Mouse (Mus musculus) urinary bladder, postnatal 4 days (tissue): ENCODE results near the gene Gm28053.
A peak's percentile ranks its signal among the peaks of the same experiment; 100 is the strongest.
"Not testable (repeated sequence)": the region's sequence is repeated elsewhere in the genome, so short reads cannot be mapped to it uniquely, and the experiment has no call there.

ENCODE experiments used
- DNase-seq, 2 experiments: peaks; one replicate each; pipeline ENCODE4 v3.0.0; 2021 to 2022; ENCODE audit warnings: low spot score in 2 of 2

Gm28053 gene

GRCm38 (mm10) chr6:48718455-48718854 is at the start of gene Gm28053, which contains the start of gene Gimap7:
Gm28053 (plus strand) TSS chr6:48718607.
Gimap7 (plus strand) TSS chr6:48718621.
- peak in 1 of 2 experiments; percentile 30 for DNase-seq

- no peak for DNase-seq
Measured at GRCm38 (mm10) chr6:48669446-48669969, 48.9 kb upstream of the Gm28053 start.

DNA sequence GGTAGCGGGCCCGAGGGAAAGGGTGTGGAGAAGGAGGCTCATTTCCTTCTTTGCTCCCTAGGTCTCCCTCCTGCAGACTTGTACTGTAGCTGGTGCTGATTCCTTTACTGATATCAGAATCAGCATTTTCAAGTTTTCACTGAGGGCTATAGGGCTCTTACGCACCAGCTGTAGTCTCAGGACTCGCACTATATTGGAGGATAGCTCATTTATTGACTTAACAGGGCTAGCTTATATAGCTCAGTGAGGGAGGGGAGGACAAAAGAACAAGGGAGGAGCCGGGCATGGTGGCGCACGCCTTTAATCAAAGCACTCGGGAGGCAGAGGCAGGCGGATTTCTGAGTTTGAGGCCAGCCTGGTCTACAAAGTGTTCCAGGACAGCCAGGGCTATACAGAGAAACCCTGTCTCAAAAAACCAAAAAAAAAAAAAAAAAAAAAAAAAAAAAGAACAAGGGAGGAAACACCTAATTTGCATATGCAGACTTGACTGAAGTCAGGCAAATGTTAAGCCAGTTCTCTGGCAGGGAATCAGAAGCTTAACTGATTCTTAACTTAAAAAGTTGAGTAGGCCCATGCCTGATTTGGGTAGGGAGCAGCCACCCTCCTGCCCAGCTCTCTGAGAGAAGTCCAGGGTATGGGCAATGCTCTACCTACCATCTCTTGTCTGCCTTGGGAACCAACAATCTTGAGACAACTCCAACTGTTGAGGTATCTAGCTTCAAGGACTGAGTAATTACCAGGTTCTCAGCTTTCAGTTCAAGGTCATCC is 43.9 kb upstream of the Gm28053 start:
- DNase-seq = no peak

GRCm38 (mm10) chr6:48675400-48675930 is 42.9 kb upstream of the Gm28053 start:
- DNase-seq = no peak

GRCm38 (mm10) chr6:48675931-48676859 is 42.2 kb upstream of the Gm28053 start, which contains the start of gene Gimap9:
Gimap9 (plus strand) TSS chr6:48676129.
- no peak for DNase-seq

DNA sequence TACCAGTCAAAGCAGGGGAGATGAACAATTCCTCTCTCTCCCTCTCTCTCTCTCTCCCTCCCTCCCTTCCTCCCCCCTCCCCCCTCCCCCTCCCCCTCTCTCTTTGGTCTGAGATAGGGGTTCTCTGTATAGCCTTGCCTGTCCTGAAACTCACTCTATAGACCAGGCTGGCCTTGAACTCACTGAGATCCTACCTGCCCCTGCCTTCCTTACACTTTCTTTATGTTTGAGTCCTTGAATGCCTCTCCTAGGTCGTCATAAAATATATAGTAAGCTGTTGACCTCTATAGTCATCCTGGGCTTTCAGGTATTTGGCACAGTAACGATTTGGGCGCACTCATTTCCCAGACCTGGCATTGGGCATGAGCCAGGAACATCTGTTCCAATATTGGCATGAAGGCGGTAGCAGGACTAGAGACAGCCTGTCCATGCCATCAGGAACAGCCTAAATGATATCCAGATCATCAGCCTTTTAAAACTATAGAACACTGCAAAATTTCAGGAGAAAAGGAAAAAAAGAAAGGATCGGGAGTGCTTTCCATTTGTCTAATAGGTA is 41.5 kb upstream of the Gm28053 start:
- DNase-seq = no peak

GRCm38 (mm10) chr6:48677492-48678345 is 40.7 kb upstream of the Gm28053 start:
- DNase-seq = no peak

DNA sequence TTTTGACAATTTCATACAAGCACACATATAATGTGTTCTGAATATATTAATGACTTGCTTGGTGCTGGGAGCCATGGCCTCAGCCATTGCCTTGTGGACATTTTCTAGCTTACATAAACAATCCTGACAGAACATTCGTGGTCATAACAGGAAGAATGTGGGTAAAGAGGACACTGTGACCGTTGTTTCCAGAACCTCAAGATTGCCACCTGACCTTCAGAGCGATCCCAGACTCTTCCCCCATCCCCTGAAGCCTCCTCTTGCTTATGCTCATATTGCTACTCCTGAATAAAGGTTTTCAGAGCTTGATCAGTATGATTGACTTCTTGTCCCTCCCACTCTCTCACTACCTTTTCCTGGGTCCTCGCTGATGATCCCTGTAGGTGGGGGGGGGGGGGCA is 40.0 kb upstream of the Gm28053 start:
- no peak for DNase-seq

GRCm38 (mm10) chr6:48679701-48680100 is 38.7 kb upstream of the Gm28053 start:
- no peak for DNase-seq

- DNase-seq = no peak
Measured at GRCm38 (mm10) chr6:48680421-48680820, 38.0 kb upstream of the Gm28053 start.

DNA sequence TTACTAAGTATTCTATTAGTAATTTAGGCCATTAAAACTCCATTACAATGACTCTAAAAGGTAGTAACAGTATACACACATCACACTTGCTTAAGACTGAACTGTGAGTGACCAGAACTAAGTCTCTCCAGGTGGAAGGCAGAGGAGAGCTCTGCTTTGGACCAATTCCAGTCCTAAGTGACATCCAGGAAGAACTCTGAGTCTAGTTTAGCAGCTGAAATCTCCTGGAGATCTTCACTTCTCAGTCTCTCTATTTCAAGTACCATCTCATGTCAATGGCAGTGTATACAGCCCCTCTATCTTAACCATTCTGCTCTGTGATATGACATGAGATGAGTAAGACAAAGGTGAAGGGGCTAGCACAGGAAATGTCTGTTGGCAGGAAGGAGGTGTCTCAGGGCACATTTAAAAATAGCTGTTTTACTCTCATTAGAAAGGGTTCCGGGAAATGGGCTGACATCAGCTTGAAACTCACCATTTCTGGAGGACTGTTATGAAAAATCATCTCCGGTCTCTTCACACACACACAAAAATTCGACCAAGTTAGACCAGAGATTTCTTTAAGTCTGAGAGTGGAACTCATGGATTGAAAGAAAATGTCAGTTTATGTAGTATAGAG is 36.8 kb upstream of the Gm28053 start:
- DNase-seq = no peak

- DNase-seq = no peak
Measured at GRCm38 (mm10) chr6:48682271-48682670, 36.1 kb upstream of the Gm28053 start.

- DNase-seq = not testable (repeated sequence)
Measured at GRCm38 (mm10) chr6:48683263-48683821, 35.1 kb upstream of the Gm28053 start.

- no peak for DNase-seq
Measured at GRCm38 (mm10) chr6:48684319-48684718, 34.1 kb upstream of the Gm28053 start, which contains the start of gene Gimap4. Gimap4 (plus strand) TSS chr6:48684549.

DNA sequence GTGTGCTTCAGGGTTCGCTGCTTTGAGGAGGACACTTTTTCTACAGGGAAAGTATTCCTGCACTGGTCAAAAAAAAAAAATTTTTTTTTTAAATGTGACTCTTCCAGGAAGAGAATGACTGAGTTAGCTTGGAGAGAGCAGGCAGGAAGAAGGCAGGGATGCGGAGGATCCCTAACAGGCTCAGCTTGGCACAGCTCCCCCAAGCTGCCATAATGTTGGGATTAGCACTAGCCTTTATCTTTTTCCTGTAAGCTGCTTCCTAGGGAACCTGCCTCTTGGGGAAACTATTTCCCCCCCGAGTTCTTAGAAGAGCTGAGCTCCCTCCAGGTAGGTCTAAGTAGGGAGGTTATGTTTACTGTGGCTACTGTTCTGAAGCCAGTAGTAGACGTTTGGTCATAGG is 33.6 kb upstream of the Gm28053 start:
- DNase-seq = no peak

GRCm38 (mm10) chr6:48685251-48685650 is 33.2 kb upstream of the Gm28053 start:
- DNase-seq = no peak

GRCm38 (mm10) chr6:48685694-48686665 is 32.4 kb upstream of the Gm28053 start:
- no peak for DNase-seq

- no peak for DNase-seq
Measured at GRCm38 (mm10) chr6:48687077-48687476, 31.3 kb upstream of the Gm28053 start.

GRCm38 (mm10) chr6:48689320-48689719 is 29.1 kb upstream of the Gm28053 start:
- DNase-seq = no peak
